Mouse (Mus musculus) liver, postnatal 0 days (tissue): Measurements from ENCODE around the gene Myd88.

ENCODE experiments used
- CTCF ChIP-seq: sonication (generic); IDR thresholded peaks from 2 replicates; pipeline ENCODE4 v1.5.1; 2016; ENCODE audit warnings: antibody characterized with exemption, low read depth
- EP300 ChIP-seq: IDR thresholded peaks from 2 replicates; pipeline ENCODE4 v1.6.1; 2016; ENCODE audit warnings: antibody characterized with exemption, low read depth, mild to moderate bottlenecking

GRCm38 (mm10) chr9:119313096-119313495, 28.1 kb downstream of the Myd88 start:
- TF ChIP-seq CTCF (no peak), EP300 (no peak)
